Mouse (Mus musculus) midbrain, embryonic 11.5 days (tissue): ENCODE measurements around the gene Nosip. TPM values are rescaled to one million over a fixed set of nuclear protein-coding genes. Genes with fewer than 3 reads are reported as not detected.

Experiments used
- ATAC-seq: fragments of 200-750 bp; cut with Nextera tagmentation; 2 replicates; pipeline ENCODE4 v1.8.0; 2017; ENCODE audit warnings: moderate TSS enrichment, moderate library complexity; ENCODE audit not compliant: low FRiP score
- DNase-seq: peaks from one replicate; pipeline ENCODE4 v3.0.0; 2015; ENCODE audit warnings: low spot score; ENCODE audit errors: missing footprints
- H3K27ac ChIP-seq: fragments of 300-500 bp; sonication (generic); 2 replicates; pipeline ENCODE4 v1.5.1; 2014; ENCODE audit warnings: low read depth, low read length
- H3K27me3 ChIP-seq: fragments of 300-500 bp; sonication (generic); 2 replicates; pipeline ENCODE4 v1.6.1; 2014; ENCODE audit warnings: mild to moderate bottlenecking, low read length, moderate library complexity, mixed read lengths; ENCODE audit not compliant: control insufficient read depth, insufficient read depth
- H3K36me3 ChIP-seq: fragments of 300-500 bp; sonication (generic); 2 replicates; pipeline ENCODE4 v1.6.1; 2014; ENCODE audit warnings: mild to moderate bottlenecking, low read length, moderate library complexity, mixed read lengths; ENCODE audit not compliant: control insufficient read depth, insufficient read depth
- H3K4me1 ChIP-seq: fragments of 300-500 bp; sonication (generic); 2 replicates; pipeline ENCODE4 v1.6.1; 2014; ENCODE audit warnings: low read length; ENCODE audit not compliant: control insufficient read depth, insufficient read depth
- H3K4me2 ChIP-seq: fragments of 300-500 bp; sonication (generic); 2 replicates; pipeline ENCODE4 v1.6.1; 2014; ENCODE audit warnings: mild to moderate bottlenecking, moderate library complexity
- H3K4me3 ChIP-seq: fragments of 300-500 bp; sonication (generic); 2 replicates; pipeline ENCODE4 v1.5.1; 2014; ENCODE audit warnings: low read depth, low read length
- H3K9ac ChIP-seq: fragments of 300-500 bp; sonication (generic); 2 replicates; pipeline ENCODE4 v1.6.1; 2014; ENCODE audit warnings: low read length
- H3K9me3 ChIP-seq: fragments of 300-500 bp; sonication (generic); 2 replicates; pipeline ENCODE4 v1.6.1; 2016; ENCODE audit warnings: low read length; ENCODE audit not compliant: control insufficient read depth
- WGBS: fragments of 180-500 bp; shearing (Covaris S2); extraction: QIAGEN DNeasy Blood & Tissue Kit; methylation state at CpG from one replicate; pipeline ENCODE4 v1.1.7; 2014; 5-methylcytosine and 5-hydroxymethylcytosine counted together
- polyA plus RNA-seq: library from polyadenylated mRNA; unstranded; fragments of >200 nt; fragmentation: Nextera tagmentation; extraction: Ambion mirVana; gene quantifications from 2 replicates; pipeline ENCODE4 v1.2.1, GENCODE M21; 2014

Gene Nosip
- polyA plus RNA-seq, 1 experiment from 2014 or later: 56.7 TPM

- Histone ChIP-seq H3K4me3 (no peak overlapping the region), H3K4me2 (no peak overlapping the region), H3K36me3 (no peaks in the 10 kb centered on the region), H3K27me3 (no peaks in the 10 kb centered on the region), H3K27ac (no peak overlapping the region), H3K4me1 (peaks cover 6% of the 10 kb centered on the region; the same call in 1 of the 2 replicates), H3K9ac (no peak overlapping the region), H3K9me3 (no peaks in the 10 kb centered on the region)
- 76% methylated on average over 4 of the region's 4 CpGs for WGBS
- no peak for ATAC-seq
- no peak for DNase-seq
Observed at GRCm38 (mm10) chr7:45067190-45067999, 5.2 kb downstream of the Nosip start.

DNA sequence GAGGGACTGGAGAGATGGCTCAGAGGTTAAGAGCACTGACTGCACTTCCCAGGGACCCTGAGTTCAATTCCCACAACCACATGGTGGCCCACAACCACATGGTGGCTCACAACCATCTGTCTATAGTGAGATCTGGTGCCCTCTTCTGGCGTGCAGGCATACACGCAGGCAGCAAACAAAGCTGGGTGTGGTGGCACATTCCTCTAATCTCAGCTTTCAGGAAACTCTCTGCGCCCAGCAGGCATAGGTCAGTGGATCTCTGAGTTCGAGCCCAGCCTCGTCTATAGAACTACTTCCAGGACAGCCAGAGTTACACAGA, 5.7 kb downstream of the Nosip start:
- H3K4me2 ChIP-seq: no peak overlapping the region
- ATAC-seq (no peak), DNase-seq (peak; percentile 84)
- H3K9me3 ChIP-seq: no peaks in the 10 kb centered on the region
- no peaks in the 10 kb centered on the region for H3K36me3 ChIP-seq
- 30% methylated on average over 5 of the region's 5 CpGs for WGBS
- peaks cover 5% of the 10 kb centered on the region; the same call in 1 of the 2 replicates for H3K4me1 ChIP-seq
- no peaks in the 10 kb centered on the region for H3K27me3 ChIP-seq
- no peak overlapping the region for H3K9ac ChIP-seq
- H3K4me3 ChIP-seq: no peak overlapping the region
- no peak overlapping the region for H3K27ac ChIP-seq

DNA sequence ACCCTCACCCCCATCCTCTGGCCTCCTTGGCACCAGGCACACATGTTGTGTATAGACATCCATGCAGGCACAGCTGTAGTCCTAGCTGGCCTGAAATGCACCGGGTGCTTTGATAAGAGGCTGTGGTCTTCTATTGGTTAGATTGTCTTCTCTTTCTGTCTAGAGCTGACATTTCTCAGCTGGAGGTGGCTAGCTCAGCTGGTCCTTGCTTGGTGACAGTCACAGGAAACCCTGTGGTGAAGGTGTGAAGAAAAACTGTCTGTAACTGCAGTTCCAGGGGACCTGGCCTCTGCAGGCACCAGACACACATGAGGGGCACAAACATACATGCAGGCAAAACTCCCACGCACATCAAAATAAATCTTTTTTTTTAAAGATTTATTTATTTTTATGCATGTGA, 7.4 kb downstream of the Nosip start:
- Histone ChIP-seq H3K36me3 (no peaks in the 10 kb centered on the region), H3K27ac (no peak overlapping the region), H3K4me3 (no peak overlapping the region), H3K9me3 (no peaks in the 10 kb centered on the region), H3K4me2 (no peak overlapping the region), H3K4me1 (no peaks in the 10 kb centered on the region), H3K27me3 (no peaks in the 10 kb centered on the region), H3K9ac (no peak overlapping the region)
- ATAC-seq (no peak), DNase-seq (peak; percentile 2)
- 97% methylated on average over 2 of the region's 2 CpGs for WGBS

DNA sequence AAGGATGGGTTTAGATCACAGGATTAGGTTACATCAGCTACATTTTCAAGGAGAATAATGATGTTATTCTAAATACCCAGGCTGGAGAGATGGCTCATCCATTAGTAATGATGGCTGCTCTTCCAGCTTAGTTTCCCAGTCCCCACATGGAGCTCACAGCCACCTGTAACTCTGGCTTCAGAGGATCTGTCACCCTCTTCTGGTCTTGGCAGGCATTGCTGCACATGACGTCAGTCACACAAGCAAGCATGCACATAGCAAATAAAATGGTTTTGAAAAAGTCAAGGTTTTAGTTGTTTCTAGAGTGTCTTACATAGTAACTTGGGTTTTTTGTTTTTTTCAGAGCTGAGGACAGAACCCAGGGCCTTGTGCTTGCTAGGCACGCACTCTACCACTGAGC, 10.0 kb downstream of the Nosip start:
- 71% methylated on average over 2 of the region's 2 CpGs for WGBS
- Histone ChIP-seq H3K4me1 (no peaks in the 10 kb centered on the region), H3K4me2 (no peak overlapping the region), H3K27ac (no peak overlapping the region), H3K9ac (no peak overlapping the region), H3K36me3 (peaks cover 3% of the 10 kb centered on the region; the same call in 1 of the 2 replicates), H3K27me3 (no peaks in the 10 kb centered on the region), H3K9me3 (no peaks in the 10 kb centered on the region), H3K4me3 (no peak overlapping the region)
- ATAC-seq (no peak), DNase-seq (peak; percentile 73)

DNA sequence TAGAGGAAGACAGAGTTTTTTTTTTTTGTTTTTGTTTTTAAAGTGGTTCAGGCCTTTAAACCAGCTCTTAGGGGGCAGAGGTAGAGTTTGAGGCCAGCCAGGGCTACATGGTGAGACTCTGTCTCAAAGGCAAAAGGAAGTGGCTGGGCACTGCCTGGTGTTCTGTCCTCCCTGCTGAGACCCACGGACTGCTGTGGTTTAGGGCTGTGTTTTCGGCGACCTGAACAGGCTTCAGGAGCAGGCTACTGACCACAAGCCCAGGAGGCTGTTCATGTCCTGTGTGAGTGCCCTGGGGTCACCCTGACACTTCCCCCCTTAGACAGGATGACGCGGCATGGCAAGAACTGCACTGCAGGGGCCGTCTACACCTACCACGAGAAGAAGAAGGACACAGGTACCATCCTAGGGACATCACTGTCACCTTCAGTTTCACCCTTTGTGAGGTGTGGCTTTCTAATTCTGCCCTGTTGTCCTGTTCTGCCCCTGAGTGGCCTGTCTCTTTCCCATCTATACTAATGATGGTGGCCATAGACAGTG, 11.0 kb downstream of the Nosip start:
- no peak overlapping the region for H3K9ac ChIP-seq

GRCm38 (mm10) chr7:45073949-45074348, 11.7 kb downstream of the Nosip start:
- no peak for ATAC-seq
- Histone ChIP-seq H3K9me3 (no peaks in the 10 kb centered on the region), H3K27ac (no peak overlapping the region), H3K4me3 (no peak overlapping the region), H3K9ac (no peak overlapping the region), H3K4me1 (no peaks in the 10 kb centered on the region), H3K36me3 (peaks cover 3% of the 10 kb centered on the region; the same call in 1 of the 2 replicates), H3K4me2 (no peak overlapping the region), H3K27me3 (no peaks in the 10 kb centered on the region)
- 94% methylated on average over 12 of the region's 12 CpGs for WGBS
- DNase-seq: peak; percentile 44

More for the DNA sequence above, 11.0 kb downstream of the Nosip start:
- H3K36me3 ChIP-seq: peaks cover 3% of the 10 kb centered on the region; the same call in 1 of the 2 replicates
- H3K9me3 ChIP-seq: no peaks in the 10 kb centered on the region
- no peaks in the 10 kb centered on the region for H3K4me1 ChIP-seq
- 79% methylated on average over 7 of the region's 7 CpGs for WGBS
- H3K4me2 ChIP-seq: no peak overlapping the region
- peak; percentile 6 for DNase-seq
- no peak for ATAC-seq
- H3K4me3 ChIP-seq: no peak overlapping the region
- H3K27me3 ChIP-seq: no peaks in the 10 kb centered on the region
- H3K27ac ChIP-seq: no peak overlapping the region

- ATAC-seq: no peak
- no peaks in the 10 kb centered on the region for H3K4me1 ChIP-seq
- no peak overlapping the region for H3K4me2 ChIP-seq
Observed at GRCm38 (mm10) chr7:45075405-45075804, 13.2 kb downstream of the Nosip start.

DNA sequence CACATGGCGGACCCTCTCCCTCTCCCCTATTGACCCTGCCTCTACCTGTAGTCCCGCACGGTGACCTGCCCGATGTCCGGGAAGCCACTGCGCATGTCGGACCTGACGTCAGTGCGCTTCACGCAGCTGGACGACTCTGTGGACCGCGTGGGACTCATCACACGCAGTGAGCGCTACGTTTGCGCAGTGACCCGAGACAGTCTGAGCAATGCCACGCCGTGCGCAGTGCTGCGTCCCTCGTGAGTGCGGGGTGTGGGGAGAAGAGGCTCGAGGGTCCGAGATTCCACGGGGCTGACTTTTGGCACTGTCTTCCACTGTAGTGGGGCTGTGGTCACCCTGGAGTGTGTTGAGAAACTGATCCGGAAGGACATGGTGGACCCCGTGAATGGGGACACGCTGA, 14.3 kb downstream of the Nosip start:
- Histone ChIP-seq H3K9ac (no peak overlapping the region), H3K4me1 (no peaks in the 10 kb centered on the region), H3K9me3 (no peaks in the 10 kb centered on the region), H3K27me3 (no peaks in the 10 kb centered on the region), H3K36me3 (peaks cover 3% of the 10 kb centered on the region; the same call in 1 of the 2 replicates), H3K4me2 (no peak overlapping the region), H3K27ac (no peak overlapping the region), H3K4me3 (no peak overlapping the region)
- 89% methylated on average over 30 of the region's 30 CpGs for WGBS
- DNase-seq: no peak
- ATAC-seq: no peak

More at GRCm38 (mm10) chr7:45075405-45075804, 13.2 kb downstream of the Nosip start:
- Histone ChIP-seq H3K4me3 (no peak overlapping the region), H3K36me3 (peaks cover 3% of the 10 kb centered on the region; the same call in 1 of the 2 replicates), H3K9me3 (no peaks in the 10 kb centered on the region), H3K27me3 (no peaks in the 10 kb centered on the region), H3K27ac (no peak overlapping the region), H3K9ac (no peak overlapping the region)
- 90% methylated on average over 4 of the region's 4 CpGs for WGBS
- DNase-seq: no peak

DNA sequence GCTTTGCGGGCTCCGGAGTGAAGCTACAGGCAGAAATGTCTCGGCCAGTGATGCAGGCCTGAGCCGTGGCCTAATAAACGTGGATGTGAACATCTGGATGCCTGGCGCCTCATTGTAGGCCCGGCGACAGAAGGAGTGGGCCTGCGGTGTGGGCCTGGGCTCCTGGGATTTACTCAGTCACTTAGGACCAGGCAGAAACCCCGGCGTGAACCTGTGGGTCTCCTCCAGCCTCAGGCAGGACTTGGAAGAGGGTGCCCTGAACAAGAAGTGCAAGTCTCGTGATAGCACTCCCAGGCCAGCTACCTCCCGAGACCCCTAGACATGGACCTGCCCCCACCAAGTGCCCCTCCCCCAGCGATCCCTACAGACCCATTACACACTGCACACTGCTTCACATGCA, 15.1 kb downstream of the Nosip start:
- Histone ChIP-seq H3K4me3 (no peak overlapping the region), H3K9ac (no peak overlapping the region), H3K36me3 (peaks cover 3% of the 10 kb centered on the region; the same call in 1 of the 2 replicates), H3K9me3 (no peaks in the 10 kb centered on the region), H3K27ac (no peak overlapping the region), H3K4me2 (no peak overlapping the region), H3K27me3 (no peaks in the 10 kb centered on the region), H3K4me1 (no peaks in the 10 kb centered on the region)
- ATAC-seq (no peak), DNase-seq (no peak)
- WGBS: 89% methylated on average over 14 of the region's 14 CpGs
